Mouse (Mus musculus) brain, embryonic 14.5 days (tissue): ENCODE measurements at regions not wholly inside any gene's neighbourhood (a gene's known extent, or its start where the extent isn't known, plus 50 kb on each side); places are given as distances from the start of the nearest gene placed in this dataset.

Experiments used
- CTCF ChIP-seq: fragments of 200-500 bp; IDR thresholded peaks from 2 replicates; pipeline ENCODE4 v1.5.1; 2012; ENCODE audit warnings: inconsistent platforms, mild to moderate bottlenecking, moderate library complexity, borderline replicate concordance; ENCODE audit not compliant: insufficient read depth, insufficient read length; ENCODE audit errors: extremely low read depth
- POLR2A ChIP-seq: fragments of 200-500 bp; IDR thresholded peaks from 2 replicates; pipeline ENCODE4 v1.6.1; 2012; ENCODE audit warnings: mild to moderate bottlenecking, inconsistent platforms, borderline replicate concordance; ENCODE audit not compliant: poor library complexity, insufficient read depth, insufficient read length, severe bottlenecking; ENCODE audit errors: extremely low read depth

DNA sequence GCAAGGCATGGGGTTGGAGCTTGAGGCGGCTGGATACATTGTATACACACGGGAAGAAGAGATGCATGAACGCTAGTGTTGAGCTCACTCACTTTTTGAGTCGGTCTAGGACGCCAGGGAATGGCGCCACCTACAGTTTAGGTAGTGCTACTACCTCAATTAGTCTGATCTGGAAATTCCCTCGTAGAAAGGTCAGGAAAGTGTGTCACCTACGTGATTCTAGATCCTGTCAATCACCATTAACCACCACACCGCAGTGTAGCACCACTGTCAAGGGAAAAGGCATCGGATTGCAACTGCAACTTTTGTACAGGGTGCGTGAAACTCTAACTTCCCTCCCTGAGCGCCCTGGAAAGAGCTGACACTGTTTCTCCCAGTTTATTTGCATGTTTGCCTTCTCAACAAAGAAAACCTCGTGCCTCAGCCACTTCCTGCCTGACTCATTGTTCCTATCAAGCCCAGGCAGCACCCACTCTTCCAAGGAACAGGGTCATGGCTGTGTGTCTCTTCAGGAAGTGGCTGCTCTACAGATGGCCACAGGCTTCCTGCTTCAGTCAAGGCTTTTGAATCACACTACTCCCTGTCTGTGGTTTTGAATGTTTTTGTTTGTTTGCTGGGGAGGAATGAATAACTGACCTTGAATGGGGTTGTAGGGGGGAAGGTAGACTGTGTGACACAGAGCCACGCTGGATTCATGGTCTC lies 231.6 kb upstream of the Jmjd1c start:
- TF ChIP-seq POLR2A (no peak), CTCF (peak; percentile 48; the same call in 1 of the 2 replicates)
